Mouse (Mus musculus) liver, adult 2 months (tissue): ENCODE results near the gene Tspan11. TPM values are rescaled to one million over a fixed set of nuclear protein-coding genes. Genes with fewer than 3 reads are reported as not detected.

Experiments
- DNase-seq: peaks from one replicate; pipeline ENCODE4 v3.0.0-alpha.2; 2011; ENCODE audit warnings: low read depth, low spot score; ENCODE audit errors: extremely low read depth
- H3K27ac ChIP-seq: fragments of 200-500 bp; replicated peaks from 2 replicates; pipeline ENCODE4 v1.5.1; 2012; ENCODE audit warnings: low read depth, mild to moderate bottlenecking, control low read depth, inconsistent platforms, low read length; ENCODE audit not compliant: insufficient read depth
- H3K27me3 ChIP-seq: fragments of 200-500 bp; 2 replicates; pipeline ENCODE4 v1.6.1; 2012; ENCODE audit warnings: mild to moderate bottlenecking, moderate library complexity, low read length, inconsistent platforms; ENCODE audit not compliant: control insufficient read depth, insufficient read depth
- H3K36me3 ChIP-seq: fragments of 200-500 bp; 2 replicates; pipeline ENCODE4 v1.6.1; 2012; ENCODE audit warnings: low read length, inconsistent platforms; ENCODE audit not compliant: control insufficient read depth, insufficient read depth
- H3K4me1 ChIP-seq: fragments of 200-500 bp; 2 replicates; pipeline ENCODE4 v1.6.1; 2011; ENCODE audit warnings: low read length; ENCODE audit not compliant: control insufficient read depth, insufficient read depth
- H3K4me3 ChIP-seq: fragments of 200-500 bp; 2 replicates; pipeline ENCODE4 v1.5.1; 2011; ENCODE audit warnings: low read depth, mild to moderate bottlenecking, control low read depth, low read length, moderate library complexity; ENCODE audit not compliant: insufficient read depth
- H3K79me2 ChIP-seq: fragments of 200-500 bp; 2 replicates; pipeline ENCODE4 v1.6.1; 2012; ENCODE audit warnings: inconsistent platforms, mild to moderate bottlenecking, low read length, moderate library complexity; ENCODE audit not compliant: control insufficient read depth, insufficient read depth
- H3K9ac ChIP-seq: fragments of 200-500 bp; 2 replicates; pipeline ENCODE4 v1.6.1; 2012; ENCODE audit warnings: low read depth, mild to moderate bottlenecking, control low read depth, inconsistent platforms, low read length
- CTCF ChIP-seq: fragments of 200-500 bp; IDR thresholded peaks from 2 replicates; pipeline ENCODE4 v1.5.1; 2011; ENCODE audit warnings: low read depth, low read length, control low read depth
- POLR2A ChIP-seq: fragments of 200-500 bp; IDR thresholded peaks from 2 replicates; pipeline ENCODE4 v1.6.1; 2011; ENCODE audit warnings: low read length, control low read depth; ENCODE audit not compliant: insufficient read depth; ENCODE audit errors: extremely low read depth
- WGBS: fragments of 180-500 bp; shearing (Covaris S2); methylation state at CpG from one replicate; pipeline ENCODE4 v1.1.7; 2018; 5-methylcytosine and 5-hydroxymethylcytosine counted together
- polyA plus RNA-seq: library from polyadenylated mRNA; depleted of rRNA; stranded (reverse); fragments of >200 nt; gene quantifications from 2 replicates; pipeline ENCODE4 v1.2.3, GENCODE M21; 2012
- total RNA-seq: library from RNA; depleted of rRNA; stranded (reverse); fragments of >200 nt; gene quantifications from 2 replicates; pipeline ENCODE4 v1.2.3, GENCODE M21; 2014

Tspan11 gene
- total and polyA plus RNA-seq, 2 experiments = under 0.01 TPM; not detected in 1

GRCm38 (mm10) chr6:127849496-127849895 lies 37.9 kb upstream of the Tspan11 start:
- 59% methylated on average over 6 of the region's 6 CpGs for WGBS
- H3K36me3 ChIP-seq = no peaks in the 10 kb centered on the region

DNA sequence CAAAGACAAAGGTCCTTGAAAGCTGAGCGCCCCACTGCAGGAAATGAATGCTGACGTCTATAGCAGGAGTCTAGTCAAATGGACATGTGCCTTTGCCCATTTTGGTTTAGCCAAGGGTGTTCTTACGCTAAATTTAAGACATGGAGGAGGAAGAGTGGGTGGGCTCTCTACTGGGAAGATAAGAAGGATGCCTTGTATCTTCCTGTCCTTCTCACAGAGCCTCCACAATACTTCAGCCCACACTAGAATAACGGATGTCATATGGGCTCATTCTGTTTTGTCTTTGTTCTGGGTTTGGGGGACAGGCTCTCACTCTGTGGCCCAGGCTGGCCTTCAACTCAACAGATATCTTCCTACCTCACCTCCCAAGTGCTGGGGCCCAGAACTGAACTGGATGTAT lies 35.8 kb upstream of the Tspan11 start:
- Histone ChIP-seq H3K9ac (no peak overlapping the region), H3K4me3 (no peak overlapping the region), H3K27me3 (no peaks in the 10 kb centered on the region), H3K79me2 (no peaks in the 10 kb centered on the region), H3K27ac (no peak overlapping the region), H3K4me1 (no peaks in the 10 kb centered on the region), H3K36me3 (no peaks in the 10 kb centered on the region)
- 85% methylated on average over 4 of the region's 4 CpGs for WGBS
- no peak for DNase-seq
- TF ChIP-seq POLR2A (no peak), CTCF (no peak)

More at GRCm38 (mm10) chr6:127849496-127849895, 37.9 kb upstream of the Tspan11 start:
- no peak overlapping the region for H3K27ac ChIP-seq
- H3K4me3 ChIP-seq = no peak overlapping the region
- no peaks in the 10 kb centered on the region for H3K79me2 ChIP-seq
- no peaks in the 10 kb centered on the region for H3K27me3 ChIP-seq
- H3K9ac ChIP-seq = no peak overlapping the region
- no peak for DNase-seq
- H3K4me1 ChIP-seq = no peaks in the 10 kb centered on the region
- no peak for TF ChIP-seq CTCF
- TF ChIP-seq POLR2A = no peak

DNA sequence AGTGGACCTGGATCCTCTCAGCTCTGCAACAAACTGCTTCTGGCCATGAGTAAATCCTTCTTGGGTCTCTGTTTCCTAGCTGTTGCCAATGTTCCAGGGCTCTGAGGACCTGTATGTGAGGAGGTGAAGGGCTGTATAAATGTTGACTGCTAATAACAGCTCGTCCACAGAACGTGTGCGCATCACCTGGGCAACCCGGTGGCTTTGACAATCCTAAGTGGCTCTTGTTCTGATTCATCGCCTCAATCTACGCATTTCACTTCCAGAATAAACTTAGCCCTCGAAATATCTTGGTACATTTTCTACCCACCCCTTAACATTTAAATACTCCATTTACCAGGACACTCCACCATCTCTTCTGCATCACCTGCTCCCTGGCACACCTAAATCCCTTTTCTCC lies 34.1 kb upstream of the Tspan11 start:
- DNase-seq = no peak
- TF ChIP-seq POLR2A (no peak), CTCF (no peak)
- Histone ChIP-seq H3K4me1 (no peaks in the 10 kb centered on the region), H3K9ac (no peak overlapping the region), H3K27me3 (no peaks in the 10 kb centered on the region), H3K79me2 (no peaks in the 10 kb centered on the region), H3K27ac (no peak overlapping the region), H3K36me3 (no peaks in the 10 kb centered on the region), H3K4me3 (no peak overlapping the region)
- 92% methylated on average over 7 of the region's 7 CpGs for WGBS

GRCm38 (mm10) chr6:127853771-127854687 lies 33.4 kb upstream of the Tspan11 start:
- Histone ChIP-seq H3K9ac (no peak overlapping the region), H3K79me2 (no peaks in the 10 kb centered on the region), H3K4me1 (no peaks in the 10 kb centered on the region), H3K27ac (no peak overlapping the region), H3K27me3 (no peaks in the 10 kb centered on the region), H3K36me3 (no peaks in the 10 kb centered on the region), H3K4me3 (no peak overlapping the region)
- no peak for DNase-seq
- TF ChIP-seq POLR2A (no peak), CTCF (no peak)
- 37% methylated on average over 16 of the region's 16 CpGs for WGBS

DNA sequence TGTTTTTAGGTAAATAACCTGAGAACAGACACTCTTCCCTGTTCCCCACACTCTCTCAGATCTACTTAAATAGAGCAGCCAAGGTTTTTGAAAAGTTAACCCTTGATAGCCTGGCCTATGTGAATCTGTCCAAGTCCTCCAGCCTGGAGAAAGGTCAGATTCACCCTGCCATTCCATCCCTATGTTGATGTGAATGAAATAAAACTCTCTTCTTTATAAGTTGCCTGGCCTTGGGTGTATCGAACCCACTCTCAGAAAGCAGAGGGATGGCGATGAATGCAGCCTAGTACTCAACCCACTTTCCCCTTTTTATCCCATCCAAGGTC lies 32.7 kb upstream of the Tspan11 start:
- TF ChIP-seq CTCF (no peak), POLR2A (no peak)
- no peak for DNase-seq
- Histone ChIP-seq H3K27ac (no peak overlapping the region), H3K36me3 (no peaks in the 10 kb centered on the region), H3K9ac (no peak overlapping the region), H3K4me1 (no peaks in the 10 kb centered on the region), H3K79me2 (no peaks in the 10 kb centered on the region), H3K27me3 (no peaks in the 10 kb centered on the region), H3K4me3 (no peak overlapping the region)
- WGBS = 96% methylated on average over 2 of the region's 2 CpGs

- Histone ChIP-seq H3K27me3 (no peaks in the 10 kb centered on the region), H3K36me3 (no peaks in the 10 kb centered on the region), H3K4me1 (no peaks in the 10 kb centered on the region), H3K27ac (no peak overlapping the region), H3K79me2 (no peaks in the 10 kb centered on the region), H3K4me3 (no peak overlapping the region), H3K9ac (no peak overlapping the region)
- no peak for TF ChIP-seq POLR2A
- TF ChIP-seq CTCF = no peak
- no peak for DNase-seq
- WGBS = 75% methylated on average over 9 of the region's 9 CpGs
Measured at GRCm38 (mm10) chr6:127855711-127856295, 31.6 kb upstream of the Tspan11 start.
